Mouse (Mus musculus) embryo, embryonic 11 days (tissue): ENCODE data around the gene A030003K21Rik.

Source experiments
- DNase-seq: peaks from one replicate; pipeline ENCODE4 v3.0.0-alpha.2; 2015

The A030003K21Rik gene

DNA sequence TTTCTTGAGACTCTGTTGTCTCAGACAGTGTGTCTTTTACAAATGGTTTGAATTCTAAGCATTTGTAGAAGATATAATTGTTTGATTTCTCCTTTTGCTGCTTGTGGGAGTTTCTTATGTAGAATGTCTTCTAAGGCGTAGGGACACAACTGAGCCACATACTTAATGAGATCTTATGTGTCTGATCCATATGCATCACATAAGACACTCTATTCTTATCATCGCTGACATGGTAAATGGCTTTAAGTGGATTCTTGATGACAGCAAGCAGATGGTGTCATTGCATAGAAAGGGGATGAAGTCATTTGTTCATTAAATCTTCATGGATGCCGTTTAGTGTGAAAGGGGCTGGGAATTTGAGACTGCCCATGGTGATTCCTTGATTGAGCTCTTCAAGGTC, 37.3 kb downstream of the A030003K21Rik start:
- DNase-seq: no peak

DNA sequence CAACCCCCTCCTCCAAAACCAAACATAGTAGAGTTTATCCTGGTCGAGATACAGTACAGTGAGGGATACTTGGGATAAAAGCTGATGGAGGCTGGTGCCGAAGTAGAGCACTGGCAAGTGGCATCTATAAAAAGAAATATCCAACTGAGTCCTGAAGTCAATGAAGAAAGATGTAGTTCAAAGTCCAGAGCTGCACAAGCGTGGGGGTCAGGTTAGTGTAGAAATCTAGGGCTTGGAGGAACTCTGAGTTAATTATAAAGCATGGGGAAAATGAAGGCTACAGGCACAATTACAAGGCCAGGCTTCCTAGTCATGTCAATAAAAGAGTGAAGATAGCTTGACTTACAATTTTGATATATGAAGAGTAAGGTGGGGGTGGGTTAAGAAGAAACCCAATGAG, 42.0 kb downstream of the A030003K21Rik start:
- DNase-seq: no peak

DNA sequence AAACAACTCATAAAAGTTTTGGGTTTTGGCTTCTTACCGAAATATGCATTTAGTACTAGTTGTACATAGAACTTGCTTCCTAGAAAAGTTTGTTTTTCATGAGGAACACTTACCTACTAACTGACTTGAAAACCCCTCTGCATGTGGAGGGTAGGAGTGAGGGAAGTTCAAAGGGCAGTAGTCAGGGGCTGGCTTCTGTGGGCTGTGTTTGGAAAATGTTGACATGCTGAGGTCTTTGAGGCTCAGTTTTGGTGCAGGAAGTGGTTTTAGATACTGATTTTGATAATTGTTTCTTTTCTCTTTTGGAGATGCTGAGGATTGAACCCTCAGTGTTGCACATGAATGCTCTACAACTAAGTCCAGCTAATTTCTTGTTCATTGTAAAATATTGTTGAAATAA, 42.6 kb downstream of the A030003K21Rik start:
- DNase-seq: no peak

DNA sequence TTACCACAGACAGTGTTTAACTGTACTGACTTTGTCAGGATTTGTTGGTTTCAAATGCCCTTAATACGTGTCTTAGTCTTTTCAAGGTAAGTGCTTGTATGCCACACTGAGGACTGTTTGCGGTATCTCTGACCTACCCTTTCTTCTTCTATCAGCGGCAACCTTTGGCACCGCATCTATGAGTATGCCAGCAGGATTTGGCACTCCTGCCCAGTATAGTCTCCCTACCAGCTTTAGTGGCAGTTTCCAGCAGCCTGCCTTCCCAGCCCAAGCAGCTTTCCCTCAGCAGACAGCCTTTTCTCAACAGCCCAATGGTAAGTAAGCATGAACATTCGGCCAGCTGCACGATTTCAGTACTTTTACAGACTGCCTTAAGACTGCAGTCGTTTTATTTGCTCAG, 49.9 kb downstream of the A030003K21Rik start:
- DNase-seq: no peak
